Mouse (Mus musculus) liver, postnatal 0 days (tissue): ENCODE measurements around the gene Chst15.

Experiments used
- CTCF ChIP-seq: sonication (generic); IDR thresholded peaks from 2 replicates; pipeline ENCODE4 v1.5.1; 2016; ENCODE audit warnings: antibody characterized with exemption, low read depth
- EP300 ChIP-seq: IDR thresholded peaks from 2 replicates; pipeline ENCODE4 v1.6.1; 2016; ENCODE audit warnings: antibody characterized with exemption, low read depth, mild to moderate bottlenecking

DNA sequence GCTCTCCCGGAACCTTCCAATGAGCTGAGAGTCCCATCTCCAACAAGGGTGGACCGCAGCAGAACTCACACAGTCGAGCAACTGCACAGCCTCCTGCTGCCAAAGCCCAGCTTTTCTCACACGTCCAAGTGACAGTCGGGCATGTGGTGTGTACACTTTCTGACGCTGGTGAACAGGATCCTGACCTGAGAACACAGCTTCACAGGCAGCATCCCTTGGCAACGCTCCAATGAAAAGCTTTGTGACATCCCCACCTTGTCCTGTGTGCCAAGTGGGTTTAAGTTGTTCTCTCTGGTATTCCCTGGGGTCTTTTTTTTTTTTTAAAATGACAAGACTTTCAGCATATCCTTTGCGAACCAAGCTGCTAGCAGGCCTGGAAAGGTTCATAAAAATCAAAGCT is 80.2 kb downstream of the Chst15 start:
- no peak for TF ChIP-seq CTCF
- no peak for TF ChIP-seq EP300
